ENCODE assay signal across 8 mouse cellular contexts in genomic region chr7:24253779-24254615, GRCm38 (mm10). TPM values are rescaled to one million over a fixed set of nuclear protein-coding genes. Genes with fewer than 3 reads are reported as not detected.
DNase-seq lines count a peak whose midpoint lies in the region; ATAC-seq lines count a peak whose summit lies in the region.

No protein-coding gene starts in this region.

- peak; percentile 56 for DNase-seq in cerebellum, adult 9-11 months
- no peak for DNase-seq in cerebellum, adult 11 months
- DNase-seq in lung, postnatal 36 days, result no peak
- DNase-seq in yolk sac, embryonic 10.5 days (ENCODE audit: low spot score), result peak; percentile 8
- DNase-seq in embryo, embryonic 11 days, result no peak

- peak; percentile 57 for ATAC-seq in lung, embryonic 16.5 days (ENCODE audit: low read depth)
- ATAC-seq in limb, embryonic 15.5 days (ENCODE audit: insufficient number of reproducible peaks, low FRiP score, low TSS enrichment, low read depth), result no peak
- no peak; the same call in 1 of the 2 replicates for ATAC-seq in monocyte, adult 5-6 weeks (replicated peaks; ENCODE audit: insufficient number of reproducible peaks, low FRiP score, low TSS enrichment, poor library complexity, severe bottlenecking)

- H3K4me1 ChIP-seq in lung, embryonic 16.5 days (replicated peaks; ENCODE audit: control insufficient read depth, insufficient read depth, low read length), result peaks cover 6% of the 10 kb centered on the region
- H3K4me1 ChIP-seq in limb, embryonic 15.5 days, result peaks cover 10% of the 10 kb centered on the region

- peak overlapping the region; percentile 60 for H3K4me3 ChIP-seq in lung, embryonic 16.5 days (ENCODE audit: low read length)
- H3K4me3 ChIP-seq in limb, embryonic 15.5 days, result peak overlapping the region; percentile 62

- peak overlapping the region; percentile 67 for H3K4me2 ChIP-seq in lung, embryonic 16.5 days (ENCODE audit: low read depth, low read length)
- peak overlapping the region; percentile 57 for H3K4me2 ChIP-seq in limb, embryonic 15.5 days

- H3K27me3 ChIP-seq in lung, embryonic 16.5 days (ENCODE audit: control insufficient read depth, insufficient read depth, low read depth, low read length), result no peaks in the 10 kb centered on the region
- H3K27me3 ChIP-seq in limb, embryonic 15.5 days, result no peaks in the 10 kb centered on the region

- H3K36me3 ChIP-seq in lung, embryonic 16.5 days (ENCODE audit: control insufficient read depth, insufficient read depth, low read length), result no peaks in the 10 kb centered on the region
- H3K36me3 ChIP-seq in limb, embryonic 15.5 days, result 0 out of 2 replicates have a peak, but pooled peaks cover 1% of the 10 kb centered on the region

- no peaks in the 10 kb centered on the region for H3K9me3 ChIP-seq in lung, embryonic 16.5 days (ENCODE audit: control insufficient read depth, low read length)
- H3K9me3 ChIP-seq in limb, embryonic 15.5 days, result no peaks in the 10 kb centered on the region

- 63% methylated on average over 9 of the region's 9 CpGs for WGBS in lung, embryonic 16.5 days
- WGBS in limb, embryonic 15.5 days, result 59% methylated on average over 9 of the region's 9 CpGs

- no peak overlapping the region for H3K27ac ChIP-seq in lung, embryonic 16.5 days (ENCODE audit: low read length)
- H3K27ac ChIP-seq in limb, embryonic 15.5 days, result no peak overlapping the region

- H3K9ac ChIP-seq in lung, embryonic 16.5 days (ENCODE audit: low read length), result peak overlapping the region; percentile 78
- H3K9ac ChIP-seq in limb, embryonic 15.5 days, result no peak overlapping the region

RNA-seq across cellular contexts. Expression of gene Zfp108, which starts 0.6 kb away (rescaled TPM):
- polyA plus RNA-seq in lung, embryonic 16.5 days (2015; fragmentation: Nextera tagmentation; extraction: Ambion mirVana), result 3.5 and 4.2 TPM in 2 replicates
- polyA plus RNA-seq in limb, embryonic 15.5 days (2015; fragmentation: Nextera tagmentation; extraction: Ambion mirVana), result 5.5 and 6.1 TPM in 2 replicates
- 0.87 to 1.5 TPM in 2 of 3 replicates, not detected in the other for total RNA-seq in monocyte, adult 5-6 weeks (2017)

RNA-seq across cellular contexts. Expression of gene Zfp93, which starts 16.2 kb away (rescaled TPM):
- 9.3 and 10.8 TPM in 2 replicates for polyA plus RNA-seq in lung, embryonic 16.5 days (2015; fragmentation: Nextera tagmentation; extraction: Ambion mirVana)
- polyA plus RNA-seq in limb, embryonic 15.5 days (2015; fragmentation: Nextera tagmentation; extraction: Ambion mirVana), result 9.1 and 10.2 TPM in 2 replicates
- total RNA-seq in monocyte, adult 5-6 weeks (2017), result 1.4 TPM in 1 of 3 replicates, not detected in the others

RNA-seq across cellular contexts. Expression of gene Zfp109, which starts 16.6 kb away (rescaled TPM):
- 4.7 and 5.4 TPM in 2 replicates for polyA plus RNA-seq in lung, embryonic 16.5 days (2015; fragmentation: Nextera tagmentation; extraction: Ambion mirVana)
- polyA plus RNA-seq in limb, embryonic 15.5 days (2015; fragmentation: Nextera tagmentation; extraction: Ambion mirVana), result 4.7 and 5.1 TPM in 2 replicates
- 1.6 to 2.7 TPM (median 1.8 TPM) in 3 replicates for total RNA-seq in monocyte, adult 5-6 weeks (2017)

RNA-seq across cellular contexts. Expression of gene Zfp111, which starts 42.8 kb away (rescaled TPM):
- polyA plus RNA-seq in lung, embryonic 16.5 days (2015; fragmentation: Nextera tagmentation; extraction: Ambion mirVana), result 11.8 and 12.8 TPM in 2 replicates
- 10.4 and 11.7 TPM in 2 replicates for polyA plus RNA-seq in limb, embryonic 15.5 days (2015; fragmentation: Nextera tagmentation; extraction: Ambion mirVana)
- 1.7 to 4.3 TPM (median 2.3 TPM) in 3 replicates for total RNA-seq in monocyte, adult 5-6 weeks (2017)

RNA-seq across cellular contexts. Expression of gene Zfp61, which starts 47.0 kb away (rescaled TPM):
- polyA plus RNA-seq in lung, embryonic 16.5 days (2015; fragmentation: Nextera tagmentation; extraction: Ambion mirVana), result 32.7 and 34.1 TPM in 2 replicates
- polyA plus RNA-seq in limb, embryonic 15.5 days (2015; fragmentation: Nextera tagmentation; extraction: Ambion mirVana), result 39.6 and 49.2 TPM in 2 replicates
- total RNA-seq in monocyte, adult 5-6 weeks (2017), result 4.6 to 11.1 TPM (median 5.2 TPM) in 3 replicates

Comparison
In these comparisons a context has a peak if more than half of its experiments do, and no peak if none do; other contexts are left out.
1. DNase-seq: peak in cerebellum, adult 9-11 months (single experiment) and yolk sac, embryonic 10.5 days (single experiment); none in cerebellum, adult 11 months (single experiment), lung, postnatal 36 days (single experiment) and embryo, embryonic 11 days (single experiment).